Mouse (Mus musculus): Measurements from ENCODE around the gene 5830473C10Rik. TPM values are rescaled to one million over a fixed set of nuclear protein-coding genes. Genes with fewer than 3 reads are reported as not detected.
"Not testable (repeated sequence)": the region's sequence is repeated elsewhere in the genome, so short reads cannot be mapped to it uniquely, and the experiment has no call there.

5830473C10Rik gene
- polyA plus RNA-seq, 1 experiment from 2014 or later, result 0.10 TPM

GRCm38 (mm10) chr5:90611996-90612611 is 51.2 kb downstream of the 5830473C10Rik start:
- no peaks in the 10 kb centered on the region for H3K36me3 ChIP-seq (ENCODE audit: control insufficient read depth, insufficient read depth, low read length)
- ATAC-seq (ENCODE audit: low read depth), result no peak
- H3K4me3 ChIP-seq (ENCODE audit: low read length), result no peak overlapping the region
- H3K9ac ChIP-seq (ENCODE audit: low read length), result no peak overlapping the region
- H3K27me3 ChIP-seq (ENCODE audit: control insufficient read depth, insufficient read depth, low read depth, low read length), result no peaks in the 10 kb centered on the region
- no peak overlapping the region for H3K4me2 ChIP-seq (ENCODE audit: low read depth, low read length)
- no peaks in the 10 kb centered on the region for H3K9me3 ChIP-seq (ENCODE audit: control insufficient read depth, low read length)
- H3K4me1 ChIP-seq (replicated peaks; ENCODE audit: control insufficient read depth, insufficient read depth, low read length), result peaks cover 15% of the 10 kb centered on the region; the same call in 1 of the 2 replicates
- H3K27ac ChIP-seq (ENCODE audit: low read length), result no peak overlapping the region
- WGBS, result 71% methylated on average over 6 of the region's 6 CpGs

- not testable (repeated sequence) for H3K36me3 ChIP-seq (ENCODE audit: control insufficient read depth, insufficient read depth, low read length); H3K4me3 ChIP-seq (ENCODE audit: low read length); ATAC-seq (ENCODE audit: low read depth); H3K27me3 ChIP-seq (ENCODE audit: control insufficient read depth, insufficient read depth, low read depth, low read length); H3K9ac ChIP-seq (ENCODE audit: low read length); H3K9me3 ChIP-seq (ENCODE audit: control insufficient read depth, low read length); H3K27ac ChIP-seq (ENCODE audit: low read length); H3K4me2 ChIP-seq (ENCODE audit: low read depth, low read length)
- H3K4me1 ChIP-seq (replicated peaks; ENCODE audit: control insufficient read depth, insufficient read depth, low read length), result peaks cover 13% of the 10 kb centered on the region; the same call in 1 of the 2 replicates
- WGBS, result 63% methylated on average over 1 of the region's 1 CpGs
These were observed 51.8 kb downstream of the 5830473C10Rik start for GRCm38 (mm10) chr5:90612751-90613150.

- WGBS, result 86% methylated on average over 3 of the region's 3 CpGs
- Histone ChIP-seq H3K27me3 (ENCODE audit: control insufficient read depth, insufficient read depth, low read depth, low read length) (no peaks in the 10 kb centered on the region), H3K36me3 (ENCODE audit: control insufficient read depth, insufficient read depth, low read length) (no peaks in the 10 kb centered on the region), H3K4me2 (ENCODE audit: low read depth, low read length) (no peak overlapping the region), H3K9ac (ENCODE audit: low read length) (no peak overlapping the region), H3K4me1 (replicated peaks; ENCODE audit: control insufficient read depth, insufficient read depth, low read length) (no peaks in the 10 kb centered on the region), H3K4me3 (ENCODE audit: low read length) (no peak overlapping the region), H3K27ac (ENCODE audit: low read length) (no peak overlapping the region), H3K9me3 (ENCODE audit: control insufficient read depth, low read length) (no peaks in the 10 kb centered on the region)
- no peak for ATAC-seq (ENCODE audit: low read depth)
These were observed 57.0 kb downstream of the 5830473C10Rik start for GRCm38 (mm10) chr5:90617859-90618258.

GRCm38 (mm10) chr5:90621316-90621715 is 60.4 kb downstream of the 5830473C10Rik start:
- Histone ChIP-seq H3K27me3 (ENCODE audit: control insufficient read depth, insufficient read depth, low read depth, low read length) (no peaks in the 10 kb centered on the region), H3K9me3 (ENCODE audit: control insufficient read depth, low read length) (no peaks in the 10 kb centered on the region), H3K36me3 (ENCODE audit: control insufficient read depth, insufficient read depth, low read length) (no peaks in the 10 kb centered on the region), H3K4me3 (ENCODE audit: low read length) (no peak overlapping the region), H3K9ac (ENCODE audit: low read length) (no peak overlapping the region), H3K27ac (ENCODE audit: low read length) (no peak overlapping the region), H3K4me2 (ENCODE audit: low read depth, low read length) (no peak overlapping the region), H3K4me1 (replicated peaks; ENCODE audit: control insufficient read depth, insufficient read depth, low read length) (no peaks in the 10 kb centered on the region)
- ATAC-seq (ENCODE audit: low read depth), result no peak
- WGBS, result 88% methylated on average over 2 of the region's 2 CpGs

- H3K27me3 ChIP-seq (ENCODE audit: control insufficient read depth, insufficient read depth, low read depth, low read length), result no peaks in the 10 kb centered on the region
- WGBS, result 89% methylated on average over 6 of the region's 6 CpGs
- H3K4me2 ChIP-seq (ENCODE audit: low read depth, low read length), result no peak overlapping the region
- H3K27ac ChIP-seq (ENCODE audit: low read length), result no peak overlapping the region
- no peaks in the 10 kb centered on the region for H3K36me3 ChIP-seq (ENCODE audit: control insufficient read depth, insufficient read depth, low read length)
- H3K4me1 ChIP-seq (replicated peaks; ENCODE audit: control insufficient read depth, insufficient read depth, low read length), result no peaks in the 10 kb centered on the region
- H3K4me3 ChIP-seq (ENCODE audit: low read length), result no peak overlapping the region
- no peak overlapping the region for H3K9ac ChIP-seq (ENCODE audit: low read length)
- no peaks in the 10 kb centered on the region for H3K9me3 ChIP-seq (ENCODE audit: control insufficient read depth, low read length)
- no peak for ATAC-seq (ENCODE audit: low read depth)
These were observed 60.8 kb downstream of the 5830473C10Rik start for GRCm38 (mm10) chr5:90621726-90622125.

GRCm38 (mm10) chr5:90623209-90623608 is 62.3 kb downstream of the 5830473C10Rik start:
- WGBS, result 78% methylated on average over 2 of the region's 2 CpGs

GRCm38 (mm10) chr5:90624708-90625425 is 64.0 kb downstream of the 5830473C10Rik start:
- Histone ChIP-seq H3K27ac (ENCODE audit: low read length) (no peak overlapping the region), H3K4me3 (ENCODE audit: low read length) (no peak overlapping the region)
- WGBS, result 69% methylated on average over 18 of the region's 18 CpGs

More at GRCm38 (mm10) chr5:90623209-90623608, 62.3 kb downstream of the 5830473C10Rik start:
- no peaks in the 10 kb centered on the region for H3K27me3 ChIP-seq (ENCODE audit: control insufficient read depth, insufficient read depth, low read depth, low read length)
- H3K27ac ChIP-seq (ENCODE audit: low read length), result no peak overlapping the region
- H3K9ac ChIP-seq (ENCODE audit: low read length), result no peak overlapping the region
- H3K36me3 ChIP-seq (ENCODE audit: control insufficient read depth, insufficient read depth, low read length), result no peaks in the 10 kb centered on the region
- H3K4me2 ChIP-seq (ENCODE audit: low read depth, low read length), result no peak overlapping the region
- no peak overlapping the region for H3K4me3 ChIP-seq (ENCODE audit: low read length)
- H3K4me1 ChIP-seq (replicated peaks; ENCODE audit: control insufficient read depth, insufficient read depth, low read length), result no peaks in the 10 kb centered on the region
- H3K9me3 ChIP-seq (ENCODE audit: control insufficient read depth, low read length), result no peaks in the 10 kb centered on the region
- no peak for ATAC-seq (ENCODE audit: low read depth)

GRCm38 (mm10) chr5:90627423-90627822 is 66.5 kb downstream of the 5830473C10Rik start:
- Histone ChIP-seq H3K4me2 (ENCODE audit: low read depth, low read length) (no peak overlapping the region), H3K9ac (ENCODE audit: low read length) (no peak overlapping the region), H3K27ac (ENCODE audit: low read length) (no peak overlapping the region), H3K4me1 (replicated peaks; ENCODE audit: control insufficient read depth, insufficient read depth, low read length) (no peaks in the 10 kb centered on the region), H3K9me3 (ENCODE audit: control insufficient read depth, low read length) (no peaks in the 10 kb centered on the region), H3K4me3 (ENCODE audit: low read length) (no peak overlapping the region), H3K27me3 (ENCODE audit: control insufficient read depth, insufficient read depth, low read depth, low read length) (no peaks in the 10 kb centered on the region), H3K36me3 (ENCODE audit: control insufficient read depth, insufficient read depth, low read length) (no peaks in the 10 kb centered on the region)
- WGBS, result 83% methylated on average over 4 of the region's 4 CpGs
- no peak for ATAC-seq (ENCODE audit: low read depth)

More at GRCm38 (mm10) chr5:90624708-90625425, 64.0 kb downstream of the 5830473C10Rik start:
- Histone ChIP-seq H3K4me1 (replicated peaks; ENCODE audit: control insufficient read depth, insufficient read depth, low read length) (no peaks in the 10 kb centered on the region), H3K36me3 (ENCODE audit: control insufficient read depth, insufficient read depth, low read length) (no peaks in the 10 kb centered on the region), H3K4me2 (ENCODE audit: low read depth, low read length) (no peak overlapping the region), H3K9ac (ENCODE audit: low read length) (no peak overlapping the region), H3K27me3 (ENCODE audit: control insufficient read depth, insufficient read depth, low read depth, low read length) (no peaks in the 10 kb centered on the region), H3K9me3 (ENCODE audit: control insufficient read depth, low read length) (no peaks in the 10 kb centered on the region)
- no peak for ATAC-seq (ENCODE audit: low read depth)

GRCm38 (mm10) chr5:90628011-90628410 is 67.1 kb downstream of the 5830473C10Rik start:
- no peaks in the 10 kb centered on the region for H3K9me3 ChIP-seq (ENCODE audit: control insufficient read depth, low read length)
- H3K4me1 ChIP-seq (replicated peaks; ENCODE audit: control insufficient read depth, insufficient read depth, low read length), result no peaks in the 10 kb centered on the region
- 71% methylated on average over 3 of the region's 3 CpGs for WGBS
- no peak for ATAC-seq (ENCODE audit: low read depth)
- no peaks in the 10 kb centered on the region for H3K27me3 ChIP-seq (ENCODE audit: control insufficient read depth, insufficient read depth, low read depth, low read length)
- H3K9ac ChIP-seq (ENCODE audit: low read length), result no peak overlapping the region
- H3K4me3 ChIP-seq (ENCODE audit: low read length), result no peak overlapping the region
- no peak overlapping the region for H3K27ac ChIP-seq (ENCODE audit: low read length)
- no peaks in the 10 kb centered on the region for H3K36me3 ChIP-seq (ENCODE audit: control insufficient read depth, insufficient read depth, low read length)
- no peak overlapping the region for H3K4me2 ChIP-seq (ENCODE audit: low read depth, low read length)

All from lung, embryonic 16.5 days (tissue).